Mouse (Mus musculus) spleen, postnatal 36 days (tissue): ENCODE results near the gene Pabpc1l.

Experiments used
- DNase-seq, 2 experiments: peaks; one replicate each; pipeline ENCODE4 v3.0.0; 2022; ENCODE audit warnings: low spot score in 2 of 2, mixed read lengths in 1 of 2

Pabpc1l gene

GRCm38 (mm10) chr2:164087416-164088017 is 62.3 kb downstream of the Pabpc1l start:
- DNase-seq, result no peak

DNA sequence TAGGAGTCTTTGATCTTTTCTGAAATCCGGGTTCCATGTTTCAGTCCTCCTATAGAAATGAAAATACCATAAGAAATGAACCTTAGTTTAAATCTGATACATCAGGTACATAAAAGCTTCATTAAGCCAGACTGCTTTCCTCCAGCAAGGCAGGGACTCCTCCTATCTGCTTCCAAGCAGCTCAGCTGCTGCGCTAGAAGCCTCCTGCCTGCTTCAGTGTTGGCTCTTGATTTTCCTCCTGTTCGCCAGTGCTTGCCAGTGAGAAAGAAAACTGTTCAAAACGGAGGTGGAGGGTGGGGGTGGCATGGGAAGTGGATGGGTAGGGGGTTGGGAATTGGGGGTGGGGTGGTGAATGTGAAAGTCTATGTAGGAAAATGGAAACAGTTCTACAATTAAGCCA is 64.3 kb downstream of the Pabpc1l start:
- no peak for DNase-seq

GRCm38 (mm10) chr2:164094152-164094551 is 68.9 kb downstream of the Pabpc1l start:
- DNase-seq, result peak in 1 of 2 experiments; percentile 35

GRCm38 (mm10) chr2:164098603-164099250 is 73.5 kb downstream of the Pabpc1l start:
- DNase-seq, result no peak
